Comparison of ENCODE assay signal across 8 mouse cellular contexts in genomic region chr14:121035663-121036473, GRCm38 (mm10). TPM values are rescaled to one million over a fixed set of nuclear protein-coding genes. Genes with fewer than 3 reads are reported as not detected.
DNase-seq lines count a peak whose midpoint lies in the region; ATAC-seq and TF ChIP-seq lines count a peak whose summit lies in the region.

No protein-coding gene starts in this region.

- H3K4me1 ChIP-seq in ES-E14 (ENCODE audit: control insufficient read depth in 2 of 2, insufficient read depth in 2 of 2, low read length in 2 of 2, poor library complexity in 1 of 2) = peaks cover 0 to 2% of the 10 kb centered on the region in 2 experiments; a peak in 1 of 4 replicates
- H3K4me1 ChIP-seq in bone marrow, adult 2 months (ENCODE audit: control insufficient read depth, insufficient read depth, low read length) = no peaks in the 10 kb centered on the region; the same call in 1 of the 2 replicates
- peaks cover 35% of the 10 kb centered on the region for H3K4me1 ChIP-seq in forebrain, embryonic 13.5 days

- peak overlapping the region; percentile 69 to 82 for H3K4me3 ChIP-seq in ES-E14 (ENCODE audit: insufficient read depth in 1 of 2, low read depth in 1 of 2, low read length in 2 of 2, poor library complexity in 1 of 2, severe bottlenecking in 1 of 2)
- peak overlapping the region; percentile 39 for H3K4me3 ChIP-seq in bone marrow, adult 2 months (replicated peaks; ENCODE audit: control insufficient read depth, low read depth, low read length)
- peak overlapping the region; percentile 86 for H3K4me3 ChIP-seq in forebrain, embryonic 13.5 days

- no peaks in the 10 kb centered on the region for H3K36me3 ChIP-seq in ES-E14 (ENCODE audit: control insufficient read depth, insufficient read depth, low read length, poor library complexity, severe bottlenecking)
- no peaks in the 10 kb centered on the region for H3K36me3 ChIP-seq in forebrain, embryonic 13.5 days (ENCODE audit: poor library complexity, severe bottlenecking)

- no peaks in the 10 kb centered on the region for H3K9me3 ChIP-seq in ES-E14 (ENCODE audit: control insufficient read depth, insufficient read depth, low read depth, low read length)
- no peaks in the 10 kb centered on the region; the same call in 1 of the 2 replicates for H3K9me3 ChIP-seq in forebrain, embryonic 13.5 days (replicated peaks)

- WGBS in bone marrow, adult 2 months = under 1% methylated on average over 100 of the region's 100 CpGs
- 1% methylated on average over 70 of the region's 100 CpGs for WGBS in forebrain, embryonic 13.5 days

- H3K9ac ChIP-seq in ES-E14 (ENCODE audit: insufficient read depth, low read depth, low read length, poor library complexity, severe bottlenecking) = peak overlapping the region; percentile 72
- H3K9ac ChIP-seq in forebrain, embryonic 13.5 days = peak overlapping the region; percentile 94

- in situ Hi-C loops in ES-E14 (cut with MboI; ENCODE audit: low sequenced_read_pairs in 2 of 2, unreplicated experiment in 2 of 2) = no loop called here

- no peak for TF ChIP-seq POLR2A in bone marrow, adult 2 months (IDR thresholded peaks at IDR 0.05; ENCODE audit: borderline replicate concordance, control insufficient read depth, low read depth, low read length)

- H3K27ac ChIP-seq in ES-E14 (ENCODE audit: insufficient read depth, low read depth, low read length, poor library complexity, severe bottlenecking) = no peak overlapping the region
- peak overlapping the region; percentile 39; the same call in 1 of the 2 replicates for H3K27ac ChIP-seq in bone marrow, adult 2 months (ENCODE audit: control insufficient read depth, insufficient read depth, low read depth, low read length, poor library complexity)
- peak overlapping the region; percentile 74 for H3K27ac ChIP-seq in forebrain, embryonic 13.5 days

- ATAC-seq in forebrain, embryonic 13.5 days = peak; percentile 62
- ATAC-seq in activated CD4-positive, CD25-positive, alpha-beta regulatory T cell, adult 4 months = no peak

- TF ChIP-seq CTCF in bone marrow, adult 2 months (IDR thresholded peaks at IDR 0.05; ENCODE audit: control insufficient read depth, insufficient read depth, low read length) = no peak

- H3K27me3 ChIP-seq in forebrain, embryonic 13.5 days = peaks cover 12% of the 10 kb centered on the region; the same call in 1 of the 2 replicates

- no peak for DNase-seq in ES-E14 (ENCODE audit: low read depth, low spot score)
- DNase-seq in heart, postnatal 4 days = peak; percentile 78
- DNase-seq in layer of hippocampus, postnatal 14 days (ENCODE audit: low spot score in 2 of 2) = peak; percentile 40 to 49
- DNase-seq in lung, postnatal 36 days = peak; percentile 69
- peak; percentile 42 for DNase-seq in right cerebral cortex, adult 18-20 months

- H3K4me2 ChIP-seq in forebrain, embryonic 13.5 days = peak overlapping the region; percentile 92

TF ChIP-seq in ES-E14, 5 proteins besides CTCF, POLR2A, EP300 and RAD21:
- TF ChIP-seq CHD2 (IDR thresholded peaks at IDR 0.05; ENCODE audit: low read depth, low read length) (no peak), ZC3H11A (IDR thresholded peaks at IDR 0.05; ENCODE audit: borderline replicate concordance, low read depth, low read length) (no peak), HCFC1 (IDR thresholded peaks at IDR 0.05; ENCODE audit: borderline replicate concordance, insufficient read depth, low read length) (no peak), ZNF384 (IDR thresholded peaks at IDR 0.05; ENCODE audit: low read depth, low read length) (no peak)

RNA-seq across cellular contexts. Expression of gene Farp1, which starts 0.9 kb away (rescaled TPM):
- 8.4 and 8.6 TPM in 2 replicates for total RNA-seq in ES-E14 (2012; rRNA removed)
- 1.5 and 4.2 TPM in 2 replicates for polyA plus RNA-seq in bone marrow, adult 2 months (2011; ENCODE audit: insufficient read depth, insufficient read length, low replicate concordance, missing spikeins)
- 15.9 and 17.7 TPM in 2 replicates for polyA plus RNA-seq in forebrain, embryonic 13.5 days (2015; fragmentation: Nextera tagmentation; extraction: Ambion mirVana)
- 10 to 100 TPM; 42.9 to 43.2 TPM for total RNA-seq in heart, postnatal 4 days (2021)
- 10 to 100 TPM; 88.3 to 92.0 TPM for total RNA-seq in layer of hippocampus, postnatal 14 days (2021)
- 1 to 10 TPM; 2.4 TPM for polyA plus RNA-seq in activated CD4-positive, CD25-positive, alpha-beta regulatory T cell, adult 4 months (2017; shearing (Covaris generic))
